Mouse (Mus musculus): ENCODE measurements at regions not wholly inside any gene's neighbourhood (a gene's known extent, or its start where the extent isn't known, plus 50 kb on each side); places are given as distances from the start of the nearest gene placed in this dataset.

DNA sequence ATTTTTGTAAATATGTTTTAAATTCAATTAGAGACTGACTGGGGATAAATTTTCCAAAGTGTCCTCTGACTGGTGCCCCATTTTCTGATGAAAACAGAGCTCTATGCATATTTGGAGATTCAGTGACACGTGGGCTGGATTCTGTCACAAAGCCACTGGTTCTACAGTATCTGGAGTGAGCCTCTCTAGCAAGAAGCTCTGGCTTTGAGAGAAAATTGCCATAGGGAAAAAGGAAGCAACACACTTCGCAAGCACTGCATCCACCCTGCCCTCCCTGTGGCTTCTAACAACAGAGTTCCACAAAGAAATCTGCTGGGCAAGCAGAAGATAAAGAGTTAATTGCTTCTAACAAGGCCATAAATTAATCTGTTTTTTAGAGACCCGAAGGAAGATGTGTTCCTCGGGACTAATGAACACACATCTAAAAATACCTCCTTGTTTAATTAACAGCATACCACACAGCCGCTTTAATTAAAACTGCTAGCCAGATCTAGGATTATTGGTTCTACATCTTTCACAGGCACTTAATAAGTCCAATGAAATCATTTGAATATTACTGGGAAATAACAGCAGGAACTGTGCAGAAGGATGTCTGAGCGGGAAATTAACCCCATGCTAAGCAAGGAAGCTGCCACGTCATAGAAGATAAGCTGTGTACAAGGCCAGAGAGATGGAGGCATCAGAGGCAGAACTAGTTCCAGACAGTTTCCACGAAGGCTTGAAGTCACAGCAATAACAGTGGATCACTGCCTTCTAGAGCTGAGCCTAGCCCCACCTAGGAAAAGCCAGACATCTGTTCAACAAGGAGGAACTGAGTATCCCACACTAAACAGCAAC is 113.7 kb upstream of the Ccdc85a start:
- peaks cover 9% of the 10 kb centered on the region for H3K4me1 ChIP-seq
- no peak for ATAC-seq (ENCODE audit: insufficient number of reproducible peaks, insufficient read depth, low FRiP score, low TSS enrichment, low read depth)
- WGBS = 33% methylated on average over 8 of the region's 8 CpGs

DNA sequence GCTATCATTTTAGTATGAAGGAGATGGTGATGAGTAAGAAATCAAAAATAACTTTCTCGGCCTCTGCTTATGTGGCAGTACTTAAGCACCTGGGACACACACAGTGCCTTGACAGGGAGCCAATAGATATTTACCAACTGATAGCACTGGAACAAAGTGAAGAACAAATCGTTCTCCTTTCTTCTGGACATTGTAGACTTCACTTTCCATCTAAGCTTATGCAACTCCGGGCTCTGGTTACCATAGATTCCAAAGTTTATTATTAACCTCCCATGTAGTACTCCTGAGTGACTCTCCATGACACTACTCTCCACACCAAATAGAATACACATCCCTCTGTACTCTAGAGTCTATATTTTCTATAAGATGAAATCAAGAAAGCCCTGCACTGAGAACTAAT is 110.9 kb upstream of the Ccdc85a start:
- Histone ChIP-seq H3K4me3 (no peak overlapping the region), H3K4me2 (no peak overlapping the region), H3K27ac (no peak overlapping the region), H3K9me3 (no peaks in the 10 kb centered on the region), H3K4me1 (peaks cover 16% of the 10 kb centered on the region), H3K27me3 (no peaks in the 10 kb centered on the region), H3K9ac (no peak overlapping the region), H3K36me3 (no peaks in the 10 kb centered on the region)
- no peak for ATAC-seq (ENCODE audit: insufficient number of reproducible peaks, insufficient read depth, low FRiP score, low TSS enrichment, low read depth)
- WGBS = 89% methylated on average over 3 of the region's 3 CpGs

More for the DNA sequence above, 113.7 kb upstream of the Ccdc85a start:
- Histone ChIP-seq H3K9me3 (no peaks in the 10 kb centered on the region), H3K27ac (no peak overlapping the region; the same call in 1 of the 2 replicates), H3K27me3 (no peaks in the 10 kb centered on the region), H3K36me3 (no peaks in the 10 kb centered on the region), H3K4me3 (no peak overlapping the region), H3K9ac (no peak overlapping the region), H3K4me2 (no peak overlapping the region)

DNA sequence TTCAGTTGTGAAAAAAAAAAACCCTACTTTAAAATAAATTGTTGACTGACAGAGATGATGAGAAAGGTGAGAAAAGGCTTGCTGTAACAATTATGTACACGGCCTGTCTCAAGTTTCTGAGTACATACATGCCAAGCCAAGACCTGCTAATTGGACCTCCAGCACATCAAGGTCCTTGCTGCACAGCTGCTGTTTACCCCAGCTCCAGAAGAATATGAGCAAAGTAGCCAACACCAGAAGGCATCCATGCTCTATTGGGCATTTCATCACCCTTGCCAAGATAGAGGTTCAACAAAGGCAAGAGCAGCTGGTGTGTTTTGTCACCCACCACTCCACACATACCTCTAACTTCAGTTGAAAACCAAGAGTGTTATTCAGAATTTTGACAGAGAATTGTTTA is 109.2 kb upstream of the Ccdc85a start:
- peaks cover 16% of the 10 kb centered on the region for H3K4me1 ChIP-seq
- H3K4me2 ChIP-seq = no peak overlapping the region
- H3K27me3 ChIP-seq = no peaks in the 10 kb centered on the region
- no peak for ATAC-seq (ENCODE audit: insufficient number of reproducible peaks, insufficient read depth, low FRiP score, low TSS enrichment, low read depth)
- H3K9me3 ChIP-seq = no peaks in the 10 kb centered on the region
- 8% methylated on average over 1 of the region's 1 CpGs for whole genome bisulfite sequencing
- no peaks in the 10 kb centered on the region for H3K36me3 ChIP-seq
- no peak overlapping the region for H3K4me3 ChIP-seq
- peak overlapping the region; percentile 55; the same call in 1 of the 2 replicates for H3K27ac ChIP-seq
- H3K9ac ChIP-seq = no peak overlapping the region

DNA sequence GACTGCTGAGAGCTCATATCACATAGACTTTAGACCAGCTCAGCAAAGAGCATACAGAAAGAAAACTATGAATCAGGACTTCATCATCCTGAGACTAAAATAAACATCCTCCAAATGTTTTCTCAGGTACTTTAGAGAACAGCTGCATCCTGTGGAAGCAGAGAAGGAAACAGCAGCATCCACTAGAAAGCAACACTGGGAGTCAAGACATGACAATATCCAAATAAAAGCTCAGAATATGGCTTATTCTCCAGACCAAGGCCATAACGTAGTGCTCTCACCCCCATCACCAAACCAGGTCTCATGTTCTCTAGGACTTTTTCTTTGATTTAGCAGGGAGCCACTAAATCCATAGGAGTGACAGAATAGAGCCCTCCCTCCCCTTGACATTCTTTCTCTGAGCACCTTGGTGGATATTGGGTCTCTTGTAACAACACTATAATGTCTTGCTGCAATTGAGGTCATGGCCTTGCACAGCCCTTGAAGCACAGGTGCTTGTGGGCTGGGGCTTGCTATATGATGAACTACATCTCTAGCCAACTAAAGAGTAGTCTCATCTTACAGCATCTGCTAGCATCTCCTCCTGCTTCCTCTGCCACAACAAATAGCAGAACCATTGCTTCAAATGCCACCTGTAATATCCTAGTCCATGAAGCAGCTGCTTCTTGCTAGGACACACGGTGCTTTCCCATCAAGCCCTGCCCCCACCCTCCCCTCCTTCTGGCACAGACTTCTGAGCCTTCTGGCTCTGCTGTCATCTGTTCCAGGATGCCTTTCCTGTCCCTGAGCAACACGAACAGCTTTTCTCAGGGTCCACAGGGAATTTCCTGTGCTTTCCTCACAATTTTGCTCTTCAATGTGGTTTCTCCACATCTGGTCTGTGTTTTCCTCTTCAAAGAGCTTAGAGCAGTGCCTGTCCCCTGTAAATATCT is 108.4 kb upstream of the Ccdc85a start:
- Histone ChIP-seq H3K27me3 (no peaks in the 10 kb centered on the region), H3K4me1 (peaks cover 13% of the 10 kb centered on the region), H3K4me3 (no peak overlapping the region), H3K9me3 (no peaks in the 10 kb centered on the region), H3K9ac (no peak overlapping the region), H3K4me2 (no peak overlapping the region), H3K27ac (peak overlapping the region; percentile 9; the same call in 1 of the 2 replicates), H3K36me3 (no peaks in the 10 kb centered on the region)
- 20% methylated on average over 3 of the region's 3 CpGs for WGBS
- peak; percentile 56; the same call in 1 of the 2 replicates for ATAC-seq (ENCODE audit: insufficient number of reproducible peaks, insufficient read depth, low FRiP score, low TSS enrichment, low read depth)

DNA sequence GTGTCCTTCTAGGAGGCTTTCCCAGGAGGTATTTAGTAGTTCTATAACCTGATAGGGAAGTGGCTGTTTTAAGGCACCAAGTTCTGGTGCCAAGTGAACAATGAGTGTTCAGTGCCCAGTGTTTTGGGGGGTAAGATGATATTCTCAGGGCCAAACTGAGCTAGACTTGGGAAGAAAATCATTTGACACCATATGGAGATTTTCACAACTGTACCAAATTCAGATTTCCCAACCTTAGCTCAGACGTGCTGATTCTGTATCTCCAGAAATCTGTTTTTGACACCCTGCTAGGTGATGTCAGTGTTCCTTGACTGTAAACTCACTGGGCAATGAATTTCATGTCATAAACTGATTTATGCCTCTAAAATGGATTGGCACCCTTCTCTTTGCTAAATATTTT is 104.3 kb upstream of the Ccdc85a start:
- Histone ChIP-seq H3K27ac (no peak overlapping the region), H3K4me2 (no peak overlapping the region), H3K9ac (no peak overlapping the region), H3K27me3 (no peaks in the 10 kb centered on the region), H3K36me3 (no peaks in the 10 kb centered on the region), H3K4me3 (no peak overlapping the region), H3K9me3 (no peaks in the 10 kb centered on the region), H3K4me1 (peaks cover 13% of the 10 kb centered on the region)
- ATAC-seq (ENCODE audit: insufficient number of reproducible peaks, insufficient read depth, low FRiP score, low TSS enrichment, low read depth) = no peak
- 43% methylated on average over 1 of the region's 1 CpGs for WGBS

DNA sequence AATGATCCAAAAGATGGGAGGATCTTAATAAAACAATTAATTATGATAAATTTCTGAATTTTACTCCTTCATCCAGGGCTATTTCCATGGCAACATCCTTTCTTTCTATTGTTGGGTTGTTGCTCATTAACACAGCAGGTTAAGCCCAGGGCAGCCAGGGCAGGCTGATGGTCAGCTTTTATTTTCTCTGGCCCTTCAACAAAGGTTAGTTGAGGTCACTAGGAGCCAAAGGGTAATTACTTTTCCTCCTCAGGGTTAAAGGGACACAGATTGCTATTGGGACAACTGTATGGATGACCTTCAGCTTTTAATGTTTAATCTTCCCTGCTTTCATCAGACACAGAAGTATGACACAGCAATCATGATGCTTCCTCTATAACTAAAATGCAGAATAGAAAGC is 101.3 kb upstream of the Ccdc85a start:
- Histone ChIP-seq H3K9ac (no peak overlapping the region), H3K9me3 (no peaks in the 10 kb centered on the region), H3K4me1 (no peaks in the 10 kb centered on the region), H3K36me3 (no peaks in the 10 kb centered on the region), H3K4me3 (no peak overlapping the region), H3K4me2 (no peak overlapping the region), H3K27me3 (no peaks in the 10 kb centered on the region), H3K27ac (no peak overlapping the region)
- no peak for ATAC-seq (ENCODE audit: insufficient number of reproducible peaks, insufficient read depth, low FRiP score, low TSS enrichment, low read depth)

DNA sequence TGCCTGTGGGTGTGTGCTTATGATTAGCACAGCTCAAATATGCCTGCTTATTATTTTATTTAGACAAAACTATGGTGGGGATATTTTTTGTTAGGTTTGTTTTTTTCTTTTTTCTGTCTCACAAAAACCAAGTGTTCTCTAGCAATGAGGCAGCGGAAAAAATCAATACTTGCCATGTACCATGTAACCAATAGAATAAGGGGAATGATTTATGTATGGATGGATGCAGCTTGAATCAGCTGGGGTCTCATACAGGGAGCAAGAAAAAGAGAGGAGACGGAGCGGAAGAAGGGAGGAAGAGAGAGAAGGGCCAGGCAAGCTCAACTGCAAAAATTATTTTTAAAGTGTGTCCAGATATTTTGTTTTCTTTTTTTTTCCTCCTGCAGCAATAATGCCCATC is 97.2 kb upstream of the Ccdc85a start:
- no peak overlapping the region for H3K4me3 ChIP-seq
- H3K4me2 ChIP-seq = no peak overlapping the region
- H3K27me3 ChIP-seq = no peaks in the 10 kb centered on the region
- no peak for ATAC-seq (ENCODE audit: insufficient number of reproducible peaks, insufficient read depth, low FRiP score, low TSS enrichment, low read depth)
- H3K27ac ChIP-seq = no peak overlapping the region
- H3K36me3 ChIP-seq = no peaks in the 10 kb centered on the region
- no peaks in the 10 kb centered on the region for H3K4me1 ChIP-seq
- H3K9me3 ChIP-seq = no peaks in the 10 kb centered on the region
- WGBS = 76% methylated on average over 3 of the region's 3 CpGs
- H3K9ac ChIP-seq = no peak overlapping the region

DNA sequence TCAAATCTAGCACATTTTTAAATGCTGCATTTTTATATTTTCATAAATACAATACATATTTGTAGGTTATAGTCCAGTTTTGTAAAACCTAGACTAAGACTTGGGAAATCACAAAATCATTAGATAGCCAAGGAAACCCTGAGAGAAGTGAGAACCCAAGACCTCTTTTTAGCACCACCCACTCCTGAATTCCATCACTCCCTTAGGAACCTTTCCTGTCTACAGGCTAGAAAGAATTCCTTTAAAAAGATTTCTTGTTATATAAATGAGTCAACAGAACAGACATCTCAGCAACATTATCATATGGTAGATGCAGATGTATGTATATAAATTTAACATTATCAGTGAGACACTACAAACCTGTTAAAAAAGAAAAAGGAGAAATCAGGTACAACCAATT is 86.6 kb upstream of the Ccdc85a start:
- H3K4me3 ChIP-seq = no peak overlapping the region
- no peaks in the 10 kb centered on the region for H3K9me3 ChIP-seq
- ATAC-seq (ENCODE audit: insufficient number of reproducible peaks, insufficient read depth, low FRiP score, low TSS enrichment, low read depth) = no peak
- no peak overlapping the region for H3K4me2 ChIP-seq
- H3K36me3 ChIP-seq = no peaks in the 10 kb centered on the region
- H3K4me1 ChIP-seq = no peaks in the 10 kb centered on the region
- no peaks in the 10 kb centered on the region for H3K27me3 ChIP-seq
- H3K27ac ChIP-seq = no peak overlapping the region
- no peak overlapping the region for H3K9ac ChIP-seq

DNA sequence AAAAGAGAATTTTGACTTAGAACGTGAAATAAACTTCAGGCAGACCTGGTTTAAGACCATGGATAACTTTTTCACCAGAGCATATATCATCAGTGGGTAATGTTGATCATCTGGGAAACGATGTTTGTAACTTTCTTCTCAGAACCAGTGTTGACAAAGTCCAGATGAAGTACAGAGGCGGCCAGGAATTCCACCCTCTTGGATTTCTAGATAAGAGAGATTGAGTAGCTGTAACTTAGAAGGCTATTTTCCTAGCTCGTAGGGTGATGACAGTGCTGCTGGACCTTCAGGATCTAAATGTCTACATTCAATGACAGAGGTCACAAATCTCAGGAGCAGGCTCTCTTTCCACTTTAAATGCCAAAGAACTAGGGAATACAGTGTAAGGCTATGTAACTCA is 85.2 kb upstream of the Ccdc85a start:
- no peaks in the 10 kb centered on the region for H3K9me3 ChIP-seq
- no peak for ATAC-seq (ENCODE audit: insufficient number of reproducible peaks, insufficient read depth, low FRiP score, low TSS enrichment, low read depth)
- no peak overlapping the region for H3K4me2 ChIP-seq
- no peak overlapping the region for H3K9ac ChIP-seq
- no peaks in the 10 kb centered on the region for H3K4me1 ChIP-seq
- no peak overlapping the region for H3K4me3 ChIP-seq
- no peak overlapping the region for H3K27ac ChIP-seq
- no peaks in the 10 kb centered on the region for H3K36me3 ChIP-seq
- 78% methylated on average over 4 of the region's 4 CpGs for WGBS
- no peaks in the 10 kb centered on the region for H3K27me3 ChIP-seq

DNA sequence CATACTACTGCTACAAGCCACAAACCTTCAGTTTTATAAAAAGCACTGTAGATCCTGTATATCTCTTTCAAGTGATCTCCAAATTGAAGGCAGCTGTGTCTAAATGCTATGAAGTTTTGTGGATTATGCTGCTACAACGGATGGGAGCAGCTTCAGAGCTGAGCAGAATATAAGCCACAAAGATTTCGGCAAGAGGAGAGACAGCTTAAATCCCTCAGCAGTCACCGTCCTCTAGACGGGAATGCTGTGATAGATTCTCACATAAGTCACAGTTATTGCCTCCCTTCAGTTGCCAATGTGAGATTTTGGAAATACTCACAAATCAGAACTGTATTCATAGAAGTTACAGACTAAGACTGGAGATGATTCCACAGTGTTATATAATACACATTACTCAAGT is 76.3 kb upstream of the Ccdc85a start:
- no peak overlapping the region for H3K4me3 ChIP-seq
- H3K27me3 ChIP-seq = no peaks in the 10 kb centered on the region
- no peaks in the 10 kb centered on the region for H3K9me3 ChIP-seq
- ATAC-seq (ENCODE audit: insufficient number of reproducible peaks, insufficient read depth, low FRiP score, low TSS enrichment, low read depth) = no peak
- WGBS = 25% methylated on average over 4 of the region's 4 CpGs
- H3K36me3 ChIP-seq = no peaks in the 10 kb centered on the region
- no peak overlapping the region for H3K27ac ChIP-seq
- H3K4me1 ChIP-seq = no peaks in the 10 kb centered on the region
- no peak overlapping the region for H3K9ac ChIP-seq
- H3K4me2 ChIP-seq = no peak overlapping the region

DNA sequence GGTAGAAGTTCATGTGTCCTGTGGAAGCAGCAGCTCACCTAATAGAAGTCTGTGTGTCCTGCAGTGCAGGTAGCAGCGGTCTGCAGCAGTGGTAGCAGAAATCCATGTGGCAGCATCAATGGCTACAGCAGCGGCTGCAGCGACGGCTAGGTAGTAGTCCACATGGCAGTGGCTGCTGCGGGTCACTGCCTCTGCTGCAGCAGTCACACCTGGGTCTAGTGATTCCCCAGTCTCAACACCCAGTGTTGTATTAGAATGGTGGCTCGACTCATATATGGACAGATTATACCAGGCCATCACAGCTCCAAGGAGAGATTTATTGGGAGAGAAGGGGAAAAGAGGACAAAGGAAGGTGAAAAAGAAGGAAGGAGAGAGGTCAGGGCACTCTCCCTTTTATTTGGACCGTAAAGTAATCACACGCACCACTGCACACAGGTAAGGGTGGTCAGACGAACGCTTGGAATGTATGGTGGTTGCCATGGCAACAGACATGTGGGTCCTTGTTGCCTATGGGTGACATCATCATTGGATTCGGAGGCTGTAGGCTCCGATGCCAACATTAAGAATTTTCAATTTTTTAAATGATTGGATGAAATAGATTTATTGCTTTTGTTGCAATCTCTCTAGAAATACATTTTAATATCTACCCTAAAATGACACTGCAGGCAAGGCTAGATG is 71.2 kb upstream of the Ccdc85a start:
- Histone ChIP-seq H3K9ac (no peak overlapping the region), H3K27me3 (no peaks in the 10 kb centered on the region), H3K4me3 (no peak overlapping the region), H3K27ac (no peak overlapping the region), H3K36me3 (no peaks in the 10 kb centered on the region), H3K4me1 (no peaks in the 10 kb centered on the region), H3K4me2 (no peak overlapping the region), H3K9me3 (no peaks in the 10 kb centered on the region)
- 78% methylated on average over 12 of the region's 12 CpGs for WGBS
- ATAC-seq (ENCODE audit: insufficient number of reproducible peaks, insufficient read depth, low FRiP score, low TSS enrichment, low read depth) = no peak

Measured in embryonic facial prominence, embryonic 13.5 days (tissue).